Mouse (Mus musculus) olfactory bulb, adult 2 months (tissue): ENCODE data around the gene Lpin3.

Experiments
- CTCF ChIP-seq: fragments of 200-500 bp; IDR thresholded peaks from 2 replicates; pipeline ENCODE4 v1.5.1; 2012; ENCODE audit warnings: low read depth, mild to moderate bottlenecking, low read length, moderate library complexity; ENCODE audit not compliant: insufficient read depth
- POLR2A ChIP-seq: fragments of 200-500 bp; IDR thresholded peaks from 2 replicates; pipeline ENCODE4 v1.6.1; 2012; ENCODE audit warnings: mild to moderate bottlenecking, low read depth, low read length, moderate library complexity; ENCODE audit not compliant: insufficient read depth

GRCm38 (mm10) chr2:160916714-160917113, 36.2 kb downstream of the Lpin3 start:
- TF ChIP-seq CTCF (no peak), POLR2A (no peak)
